Mouse (Mus musculus): ENCODE data around the gene Sorbs2.

Gene Sorbs2

DNA sequence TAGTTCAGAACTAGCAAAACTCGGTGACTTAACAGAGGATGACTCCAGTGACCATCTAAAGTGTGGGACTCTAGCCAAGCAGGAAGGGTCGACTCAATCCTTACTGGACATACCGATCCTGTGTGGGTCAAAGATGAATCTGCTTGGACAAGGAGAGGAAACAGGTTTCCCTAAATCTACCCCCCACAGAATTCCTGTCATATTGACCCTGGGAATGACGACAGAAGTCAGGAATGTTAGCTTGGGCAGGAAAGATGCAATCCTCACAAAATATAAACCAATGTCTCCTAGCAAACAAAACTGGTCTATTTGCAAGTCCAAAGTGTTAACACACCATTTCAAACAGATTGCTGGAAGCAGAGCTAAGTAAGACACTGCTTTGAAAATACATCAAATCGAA is 118.8 kb downstream of the Sorbs2 start:
- in situ Hi-C loops (cut with MboI, MseI) = no loop called here

DNA sequence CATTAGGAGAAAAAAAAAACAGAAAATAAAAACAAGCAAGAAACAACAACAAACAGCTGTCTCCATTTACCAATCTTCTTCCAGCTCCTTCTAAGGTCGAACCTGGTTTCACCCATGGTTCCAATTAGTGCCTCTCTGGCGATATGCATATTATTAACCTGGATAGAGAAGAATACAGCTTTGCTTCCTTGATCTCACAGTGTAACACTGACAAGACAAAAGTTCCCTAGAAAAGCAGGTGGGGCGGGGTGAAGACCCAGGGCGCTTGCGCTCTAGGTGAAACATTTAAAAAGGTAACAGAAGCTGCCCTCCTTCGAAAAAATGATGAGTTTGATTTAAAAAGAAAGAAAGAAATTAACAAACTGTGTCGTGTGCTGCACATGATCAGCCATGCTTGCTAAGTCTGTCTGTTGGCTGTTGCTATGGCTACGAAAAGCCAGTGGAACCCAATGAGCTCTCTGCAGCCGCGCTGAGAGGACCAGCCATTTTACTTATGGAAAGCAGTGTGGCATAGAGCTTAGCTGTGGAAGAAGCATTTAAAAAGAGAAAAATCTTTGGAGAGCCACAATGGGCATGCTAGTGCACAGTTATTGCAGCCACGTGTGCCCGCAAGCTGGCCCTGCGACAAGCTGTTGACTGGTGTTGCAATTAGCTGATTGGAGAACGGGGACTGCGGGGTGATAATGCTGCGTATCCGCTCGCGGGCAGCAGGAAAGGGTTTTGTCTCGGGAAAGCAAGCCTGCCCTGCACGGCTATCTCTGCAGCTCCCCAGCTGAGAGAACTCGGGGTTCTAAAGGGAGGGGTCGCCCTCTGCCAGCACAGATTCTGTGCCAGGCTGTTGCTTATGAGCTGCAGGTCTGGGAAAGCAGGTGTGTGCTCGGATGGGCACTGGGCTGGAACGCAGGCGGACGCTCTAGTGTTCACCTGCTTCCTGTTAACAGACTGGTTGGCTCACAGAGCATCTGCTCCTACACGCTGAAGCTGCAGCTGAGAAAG is 120.0 kb downstream of the Sorbs2 start:
- in situ Hi-C loops (cut with MboI, MseI) = no loop called here

DNA sequence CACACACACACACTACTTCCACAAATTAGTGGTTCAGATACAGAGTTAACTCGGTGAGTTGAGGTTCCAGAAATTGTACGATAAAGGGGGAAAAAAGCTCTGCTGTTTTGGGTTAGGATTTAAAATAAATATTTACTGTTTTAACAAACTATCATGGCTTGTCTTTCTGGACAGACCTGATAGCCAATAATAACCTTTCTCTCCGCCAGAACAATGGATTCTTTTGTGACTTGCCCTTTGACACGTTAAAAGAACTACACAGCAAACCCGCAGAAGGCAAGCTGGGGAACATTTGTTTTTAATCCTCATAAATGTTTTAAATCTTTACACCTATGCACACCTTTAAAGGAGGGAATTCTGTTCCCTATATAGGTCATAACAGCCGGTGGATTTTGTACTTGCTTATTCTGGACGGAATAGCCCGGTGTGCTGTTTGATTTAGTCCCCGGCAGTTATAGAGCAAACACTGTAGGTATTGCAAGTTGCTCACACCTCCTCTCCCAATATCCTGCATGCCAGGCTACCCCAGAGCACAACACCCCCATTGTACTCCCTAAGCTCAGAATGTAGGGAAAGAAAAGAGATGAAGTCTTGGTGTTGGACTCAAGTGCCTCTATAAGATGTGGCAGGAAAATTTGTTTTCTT is 121.0 kb downstream of the Sorbs2 start:
- in situ Hi-C loops (cut with MboI, MseI) = no loop called here

DNA sequence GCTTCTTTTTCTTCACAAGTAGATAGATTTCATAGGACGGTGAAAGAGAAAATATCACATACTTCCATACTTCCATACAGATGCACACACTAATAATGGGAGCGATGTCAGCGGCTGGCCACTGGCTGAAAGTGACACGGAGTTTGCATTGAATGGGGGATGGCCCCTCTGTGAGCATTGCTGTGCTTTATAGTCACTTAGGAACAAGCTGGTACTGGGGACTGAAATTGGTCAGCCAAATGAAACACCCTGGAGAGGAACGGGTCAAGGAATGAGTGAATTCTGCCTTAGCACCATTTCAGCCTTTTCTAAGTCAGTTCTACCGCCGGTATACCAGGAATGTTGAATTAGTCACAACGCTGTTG is 121.5 kb downstream of the Sorbs2 start:
- in situ Hi-C loops (cut with MboI, MseI) = no loop called here

DNA sequence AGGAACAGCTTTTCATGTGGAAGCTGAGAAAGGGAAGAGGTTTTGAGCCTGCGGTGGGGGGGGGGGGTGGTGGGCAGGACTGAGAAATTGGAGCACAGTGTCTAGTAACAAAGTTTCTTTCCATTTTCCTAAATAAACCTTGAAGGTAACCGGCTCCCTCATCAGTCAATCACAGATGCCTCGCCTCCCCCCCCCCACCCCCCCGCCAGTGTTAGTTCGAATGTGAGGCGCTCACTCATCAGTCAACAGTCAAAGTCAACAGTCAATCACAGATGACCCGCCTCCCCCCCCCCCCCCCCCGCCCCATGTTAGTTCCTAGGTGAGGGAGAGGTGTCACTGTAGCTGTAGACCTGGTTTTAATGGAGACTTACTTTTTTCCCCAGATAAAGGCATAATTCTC is 123.4 kb downstream of the Sorbs2 start:
- in situ Hi-C loops (cut with MboI, MseI) = no loop called here

DNA sequence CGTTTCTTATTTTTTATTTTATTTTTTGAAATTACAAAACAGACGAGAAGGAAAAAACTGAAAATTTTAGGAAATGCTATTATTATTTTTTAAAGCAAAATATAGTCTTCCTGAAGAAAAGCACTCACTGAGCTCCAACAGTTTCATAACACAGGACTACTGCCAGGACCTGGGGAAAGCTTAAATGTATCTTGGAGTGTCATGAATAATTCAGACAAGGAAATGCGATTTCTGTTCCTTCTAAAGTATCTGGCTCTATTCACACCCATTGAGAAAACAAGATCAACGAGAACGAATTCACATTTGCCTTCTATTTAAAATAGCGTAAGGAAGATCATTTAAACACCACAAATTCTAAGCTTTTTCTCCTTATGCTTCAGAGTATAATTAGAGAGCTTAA is 127.6 kb downstream of the Sorbs2 start:
- in situ Hi-C loops (cut with MboI, MseI) = no loop called here

DNA sequence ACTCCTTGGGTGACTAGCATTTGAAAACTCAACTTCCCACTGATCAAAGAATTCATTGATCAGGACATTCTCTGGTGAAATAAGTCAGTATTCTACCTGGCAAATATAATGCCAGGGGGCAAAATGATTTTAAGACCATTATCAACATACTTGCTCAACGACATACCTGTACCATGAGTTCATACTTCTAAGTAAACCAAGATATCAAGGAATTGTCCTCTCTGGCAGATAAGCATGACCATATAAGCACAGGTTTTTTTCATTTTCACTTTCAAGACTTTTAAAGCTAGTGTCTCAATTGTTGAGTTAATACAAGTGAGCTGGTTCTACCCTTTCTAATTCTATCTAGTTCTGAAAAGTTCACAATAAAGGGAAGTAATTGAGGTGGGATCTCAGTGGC is 130.2 kb downstream of the Sorbs2 start:
- in situ Hi-C loops (cut with MboI, MseI) = no loop called here

DNA sequence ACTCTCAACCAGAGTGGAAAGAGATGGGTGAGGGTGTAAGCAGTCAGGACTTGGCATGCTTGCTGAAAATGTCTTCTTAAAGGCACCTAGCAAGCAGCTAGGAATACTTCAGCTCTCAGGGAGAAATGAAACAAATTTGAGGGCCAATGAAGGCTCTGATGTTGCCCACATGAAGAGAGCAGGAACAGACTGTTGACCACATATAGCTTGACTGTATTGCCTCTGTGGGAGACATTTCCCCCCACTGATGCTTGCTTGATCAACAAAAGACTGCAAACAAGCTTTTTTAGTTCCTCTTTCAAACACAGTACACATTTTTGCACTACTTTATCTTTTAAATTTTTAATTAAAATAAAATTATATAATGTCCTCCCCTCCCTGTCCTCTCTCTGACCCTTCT is 131.9 kb downstream of the Sorbs2 start:
- in situ Hi-C loops (cut with MboI, MseI) = no loop called here

DNA sequence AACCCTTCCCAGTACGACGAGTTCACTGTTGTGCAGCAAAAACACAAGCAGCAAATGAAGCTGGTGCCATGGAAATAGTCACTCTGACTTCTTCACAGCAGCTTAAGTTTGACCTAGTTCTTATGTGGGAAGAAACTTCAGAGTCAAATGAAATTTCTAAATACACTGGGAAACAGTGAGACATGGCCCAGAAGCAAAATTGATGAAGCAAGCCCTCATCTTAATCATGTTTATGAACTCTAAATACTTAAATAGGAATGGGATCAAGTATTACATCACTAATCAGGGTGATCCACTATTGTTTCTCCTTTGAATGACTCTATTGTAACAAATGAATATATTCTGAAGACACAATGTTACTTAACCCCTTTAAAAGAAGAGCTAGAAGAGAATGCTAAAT is 137.1 kb downstream of the Sorbs2 start:
- in situ Hi-C loops (cut with MboI, MseI) = no loop called here

DNA sequence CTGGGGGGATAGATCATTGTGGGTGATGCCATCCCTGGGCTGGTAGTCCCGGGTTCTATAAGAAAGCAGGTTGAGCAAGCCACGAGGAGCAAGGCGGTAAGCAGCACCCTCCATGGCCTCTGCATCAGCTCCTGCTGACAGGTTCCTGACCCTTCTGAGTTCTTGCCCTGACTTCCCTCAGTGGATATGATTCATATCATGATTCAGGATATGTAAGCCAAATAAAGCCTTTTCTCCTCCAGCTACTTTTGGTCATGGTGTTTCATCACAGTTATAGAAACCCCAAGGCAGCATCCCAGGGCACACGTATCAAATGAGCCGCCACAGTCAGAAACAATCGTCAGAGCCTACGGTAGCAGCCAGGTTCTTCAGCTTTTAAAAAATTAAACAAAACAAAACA is 141.5 kb downstream of the Sorbs2 start:
- in situ Hi-C loops (cut with MboI, MseI) = no loop called here

DNA sequence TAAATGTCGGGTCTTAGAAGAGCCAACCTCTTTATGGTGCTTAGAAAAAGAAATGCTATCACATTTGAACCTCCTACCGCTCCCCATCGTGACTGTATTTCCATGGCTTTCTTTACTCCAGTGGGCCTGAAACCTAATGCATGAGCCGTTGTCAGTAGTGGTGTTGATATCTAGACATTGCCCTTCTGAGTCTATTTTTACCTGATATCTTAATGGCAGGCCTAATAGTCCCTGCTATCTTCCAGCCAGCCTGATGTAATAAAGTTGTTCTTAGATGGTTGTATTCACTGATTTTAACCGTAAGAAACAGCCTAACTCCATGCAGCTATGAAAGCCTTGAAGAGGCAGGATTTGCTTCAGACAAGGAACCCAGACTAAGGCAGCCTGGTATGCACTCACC is 142.4 kb downstream of the Sorbs2 start:
- in situ Hi-C loops (cut with MboI, MseI) = no loop called here

DNA sequence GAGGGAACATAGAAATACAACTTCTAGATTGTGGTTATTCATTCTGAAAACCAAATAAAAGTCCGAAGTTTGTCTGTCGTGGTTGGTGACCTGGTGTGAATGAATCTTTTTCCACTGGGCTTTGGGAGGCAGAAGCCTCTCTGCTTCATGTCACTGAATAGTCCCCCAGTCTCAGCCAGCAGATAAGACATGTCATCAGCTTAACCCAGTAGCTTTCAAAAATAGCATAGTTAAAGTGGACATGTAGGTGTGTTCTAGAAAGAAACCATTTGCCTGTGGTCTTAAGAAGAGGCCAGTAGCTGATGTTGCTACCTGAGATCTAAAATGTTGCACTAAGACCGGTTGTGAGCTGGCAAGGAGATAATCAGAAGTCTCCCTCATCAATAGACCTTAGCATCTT is 150.4 kb downstream of the Sorbs2 start:
- in situ Hi-C loops (cut with MboI, MseI) = no loop called here

DNA sequence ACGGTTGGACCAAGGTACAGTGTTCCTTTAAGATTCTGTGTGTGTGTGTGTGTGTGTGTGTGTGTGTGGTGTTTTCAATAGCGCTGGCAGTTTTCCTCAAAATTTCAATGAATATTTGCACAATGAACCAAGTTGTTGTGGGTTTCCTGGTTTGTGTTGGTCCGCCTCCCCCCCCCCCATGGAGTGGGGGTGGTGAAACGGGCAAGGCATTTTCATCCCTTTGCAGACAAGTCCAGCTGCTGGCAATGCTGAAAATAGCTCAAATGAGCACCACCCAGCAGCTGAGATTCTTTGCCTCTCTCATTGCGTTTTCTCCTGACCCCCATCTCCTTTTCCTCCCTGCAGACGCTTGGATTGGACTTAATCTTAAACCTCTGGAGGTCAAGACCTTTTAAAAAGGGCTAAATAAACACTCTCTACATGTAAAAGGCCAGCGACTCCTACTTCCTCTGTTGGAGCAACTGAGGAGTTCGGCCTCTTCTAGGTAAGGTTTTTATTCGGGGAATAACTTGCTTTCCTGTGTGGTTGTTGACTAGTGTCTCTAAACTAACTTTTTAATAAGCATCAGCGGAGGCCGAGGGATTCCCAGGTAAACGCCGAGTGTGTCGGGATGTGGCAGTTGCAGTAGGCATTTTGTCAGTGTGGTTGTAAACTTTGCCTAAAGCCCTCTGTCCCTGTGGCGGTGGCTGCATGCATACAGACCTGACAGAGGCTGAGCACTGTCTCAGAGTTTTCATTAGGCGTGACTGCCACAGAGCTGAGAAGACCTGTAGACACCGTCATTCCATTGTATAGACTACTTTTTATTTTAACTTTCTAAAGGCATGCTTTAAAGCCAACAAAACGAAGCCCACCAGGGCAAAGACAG is 151.1 kb downstream of the Sorbs2 start:
- in situ Hi-C loops (cut with MboI, MseI) = no loop called here

DNA sequence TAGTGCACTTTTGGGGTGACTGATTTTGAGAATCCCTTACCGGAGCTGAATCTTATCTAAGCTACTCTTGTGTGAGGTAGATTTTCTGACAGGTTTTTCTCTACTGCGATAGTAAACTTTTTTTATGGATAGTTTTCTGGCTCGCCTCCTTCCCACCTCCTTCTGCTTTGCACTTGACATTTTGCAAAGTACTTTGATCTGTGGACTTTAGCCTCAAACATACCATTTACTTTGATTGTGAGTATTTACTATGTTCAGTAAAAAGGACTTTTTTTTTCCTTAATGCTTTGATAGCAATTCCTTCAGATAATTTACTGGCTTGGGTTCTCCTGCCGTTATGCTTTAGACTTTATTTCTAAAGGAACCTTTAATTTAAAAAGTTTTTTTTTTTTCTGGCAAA is 151.9 kb downstream of the Sorbs2 start:
- in situ Hi-C loops (cut with MboI, MseI) = no loop called here

DNA sequence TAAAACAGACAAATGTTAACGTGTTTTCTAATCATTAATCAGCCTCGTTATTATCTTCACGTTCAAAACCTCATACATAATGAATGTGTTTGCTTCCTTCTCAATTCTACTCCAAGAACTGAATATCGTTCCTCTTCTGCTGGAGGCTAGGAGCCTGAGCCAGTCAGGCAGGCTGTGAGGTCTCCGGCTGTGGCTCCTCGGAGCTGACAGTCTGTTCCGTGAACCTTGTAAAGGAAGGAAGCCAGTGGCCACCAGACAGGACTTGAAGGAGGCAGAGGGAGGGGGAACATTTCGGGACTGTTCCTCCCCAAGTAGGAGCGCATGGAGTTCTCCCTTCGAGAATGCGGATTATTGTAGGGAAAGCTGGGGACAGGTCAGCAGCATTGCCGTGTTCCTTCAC is 153.0 kb downstream of the Sorbs2 start:
- in situ Hi-C loops (cut with MboI, MseI) = no loop called here

DNA sequence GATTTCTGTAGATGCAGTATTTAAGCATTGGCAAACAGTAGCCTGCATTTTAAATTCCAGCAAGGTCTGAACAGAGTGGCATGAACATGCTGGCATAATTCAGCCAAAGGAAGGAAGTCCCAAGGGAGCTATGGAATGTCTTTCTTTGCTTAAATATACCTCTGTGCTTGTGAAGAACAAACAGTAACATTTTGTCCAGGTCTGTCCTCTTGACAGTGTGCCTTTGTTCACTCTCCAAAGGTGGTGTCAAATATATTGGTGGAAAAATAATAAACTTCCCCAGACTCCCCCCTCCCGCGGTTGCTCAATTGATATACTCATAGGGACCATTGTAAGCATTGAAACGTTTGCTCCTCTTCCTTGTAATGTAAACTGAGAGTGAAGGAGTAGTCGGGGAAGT is 154.0 kb downstream of the Sorbs2 start:
- in situ Hi-C loops (cut with MboI, MseI) = no loop called here

DNA sequence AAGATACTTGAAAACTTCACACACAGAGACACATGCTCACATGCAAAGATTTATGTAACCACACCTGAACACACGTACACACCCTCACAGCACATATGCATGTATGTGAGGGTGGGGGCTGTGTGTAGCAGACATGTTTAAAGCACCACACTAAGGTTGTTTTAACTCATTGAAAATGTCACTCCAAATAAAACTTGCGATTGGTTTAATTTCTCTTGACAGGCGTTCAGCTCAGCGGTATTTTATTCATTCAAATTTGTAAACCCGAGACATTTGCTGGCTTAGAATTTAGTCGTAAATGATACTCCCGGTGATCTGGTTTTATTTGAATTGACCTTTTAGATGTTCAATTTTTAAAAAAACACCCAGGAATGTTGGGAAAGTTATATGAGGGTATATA is 158.6 kb downstream of the Sorbs2 start:
- in situ Hi-C loops (cut with MboI, MseI) = no loop called here

DNA sequence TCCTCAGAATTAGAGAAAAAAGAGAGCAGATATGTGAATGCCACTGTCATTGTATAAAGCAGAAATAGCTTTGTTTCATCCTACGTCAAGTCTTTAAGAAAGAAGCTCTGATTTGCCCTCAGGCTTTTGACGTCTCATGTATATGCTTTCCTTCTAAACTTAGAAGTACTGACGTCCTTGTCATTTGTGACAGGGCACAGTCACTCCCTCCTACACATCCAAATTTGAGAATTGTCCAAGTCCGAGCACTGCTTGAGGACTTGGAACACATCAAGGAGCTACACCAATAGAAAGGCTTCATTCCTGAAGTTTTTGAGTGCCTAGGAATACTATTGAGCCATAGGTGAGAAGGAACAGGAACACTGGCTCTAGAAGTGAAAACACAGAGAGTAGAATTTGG is 165.6 kb downstream of the Sorbs2 start:
- in situ Hi-C loops (cut with MboI, MseI) = no loop called here

DNA sequence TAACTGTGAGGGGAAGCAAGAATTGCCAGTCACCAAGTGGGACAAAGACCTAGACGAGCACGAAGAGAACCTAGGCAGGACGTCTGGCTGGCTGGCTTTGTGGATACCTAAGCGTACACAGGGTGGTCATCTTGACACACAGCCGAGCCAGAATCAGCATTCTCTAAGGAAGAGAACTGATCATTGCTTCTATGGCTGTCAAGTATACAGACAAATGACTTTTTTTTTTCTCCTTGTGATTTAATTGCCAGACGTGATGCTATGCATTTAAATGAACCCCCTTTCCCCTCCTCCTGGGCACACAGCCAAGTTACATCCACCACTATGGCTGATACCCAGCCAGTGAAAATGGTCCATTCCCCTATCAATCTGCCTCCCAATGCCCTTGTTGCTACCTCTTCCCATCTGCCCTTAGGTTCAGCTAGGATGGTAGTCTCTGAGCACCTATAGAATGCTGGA is 168.3 kb downstream of the Sorbs2 start:
- in situ Hi-C loops (cut with MboI, MseI) = no loop called here

DNA sequence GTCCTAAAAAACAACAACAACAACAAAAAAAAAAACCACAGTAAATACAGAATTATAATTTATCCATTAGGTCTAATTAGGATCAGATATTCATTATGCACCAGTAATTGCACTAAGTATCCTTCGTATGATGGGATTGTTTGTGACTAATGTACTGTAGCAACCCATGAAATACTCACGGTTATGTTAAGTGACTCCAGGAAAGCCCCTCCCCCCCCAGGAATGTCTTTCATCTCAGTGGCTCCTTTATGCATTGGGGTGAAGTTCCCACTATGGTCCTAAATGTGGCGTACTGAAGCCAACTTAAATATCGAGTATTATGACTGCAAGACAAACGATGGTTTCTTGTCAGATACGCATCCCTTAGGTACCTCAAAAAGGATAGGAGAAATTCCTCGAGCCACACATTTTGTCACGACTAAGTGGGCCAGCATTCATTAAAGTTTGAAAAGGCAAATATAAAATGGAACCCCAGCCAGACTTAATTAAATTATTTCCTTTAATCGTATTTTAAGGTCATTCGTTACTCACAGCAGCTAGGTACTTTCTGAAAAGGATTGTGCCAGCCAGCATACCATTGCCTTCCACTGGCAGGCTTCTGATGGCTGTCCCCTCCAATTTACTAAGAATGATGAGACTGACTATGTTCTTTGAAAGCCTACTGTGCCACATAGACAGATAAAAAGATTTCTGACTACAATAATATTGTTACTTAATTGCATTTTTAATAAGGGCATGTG is 169.7 kb downstream of the Sorbs2 start:
- in situ Hi-C loops (cut with MboI, MseI) = no loop called here

DNA sequence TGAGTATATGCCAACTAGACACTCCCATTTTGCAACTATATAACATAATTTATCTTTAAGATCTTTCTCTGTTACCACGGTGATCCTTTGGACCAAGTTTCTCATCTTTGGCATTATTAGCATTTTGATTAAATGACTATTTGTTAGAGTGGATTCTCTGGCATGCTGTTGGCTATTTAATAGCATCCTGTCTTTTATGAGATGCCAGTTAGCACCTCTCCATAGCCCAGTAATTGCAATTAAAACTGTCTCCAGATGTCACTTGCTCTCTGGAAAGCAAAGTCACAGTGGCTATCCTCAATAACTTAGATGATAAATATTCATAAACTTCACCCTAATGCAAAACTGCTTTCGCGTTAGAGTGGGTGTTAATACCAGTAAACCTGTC is 170.3 kb downstream of the Sorbs2 start:
- in situ Hi-C loops (cut with MboI, MseI) = no loop called here

DNA sequence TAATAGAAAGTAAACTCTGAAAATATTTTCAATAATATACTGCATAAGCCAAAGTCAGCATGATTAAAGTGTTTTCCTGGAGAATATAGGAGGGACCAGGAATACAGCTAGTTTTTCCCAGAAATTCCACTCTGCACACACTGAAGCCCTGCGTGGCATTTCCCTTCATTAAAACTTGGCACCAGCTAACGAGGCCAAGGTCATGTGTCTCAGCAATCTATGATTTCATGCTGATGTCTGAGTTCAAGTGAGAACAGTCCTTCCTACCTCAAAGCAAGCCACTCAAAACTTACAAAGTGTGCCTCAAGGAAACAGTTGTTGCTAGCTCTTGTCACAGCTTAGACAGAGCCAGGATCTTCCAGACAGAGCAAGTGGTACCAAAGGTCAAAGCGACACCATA is 173.6 kb downstream of the Sorbs2 start:
- in situ Hi-C loops (cut with MboI, MseI) = no loop called here
